Mouse (Mus musculus): ENCODE measurements around the gene Zfp169. TPM values are rescaled to one million over a fixed set of nuclear protein-coding genes. Genes with fewer than 3 reads are reported as not detected.

Gene Zfp169
- 7.5 and 8.6 TPM in 2 replicates for polyA plus RNA-seq (2012; rRNA removed)

GRCm38 (mm10) chr13:48513003-48513929, at the start of gene Zfp169, which contains the start of gene A830005F24Rik:
Gene Zfp169 (minus strand): TSS chr13:48513451.
Gene A830005F24Rik (plus strand): TSS chr13:48513570.
- no peak for DNase-seq (ENCODE audit: low read depth)

GRCm38 (mm10) chr13:48562336-48562735, 49.1 kb upstream of the Zfp169 start:
- no peak for DNase-seq (ENCODE audit: low read depth)

GRCm38 (mm10) chr13:48561481-48561880, 48.2 kb upstream of the Zfp169 start:
- no peak for DNase-seq (ENCODE audit: low read depth)

- DNase-seq (ENCODE audit: low read depth) = no peak
Observed at GRCm38 (mm10) chr13:48555976-48556375, 42.7 kb upstream of the Zfp169 start.

- no peak for DNase-seq (ENCODE audit: low read depth)
Observed at GRCm38 (mm10) chr13:48554552-48554951, 41.3 kb upstream of the Zfp169 start.

- no peak for DNase-seq (ENCODE audit: low read depth)
Observed at GRCm38 (mm10) chr13:48553511-48553910, 40.3 kb upstream of the Zfp169 start.

GRCm38 (mm10) chr13:48552181-48553090, 39.2 kb upstream of the Zfp169 start:
- DNase-seq (ENCODE audit: low read depth) = peak; percentile 77

GRCm38 (mm10) chr13:48548296-48548695, 35.0 kb upstream of the Zfp169 start:
- DNase-seq (ENCODE audit: low read depth) = no peak

- no peak for DNase-seq (ENCODE audit: low read depth)
Observed at GRCm38 (mm10) chr13:48547623-48548022, 34.4 kb upstream of the Zfp169 start.

GRCm38 (mm10) chr13:48546330-48546917, 33.2 kb upstream of the Zfp169 start:
- peak; percentile 86 for DNase-seq (ENCODE audit: low read depth)

- peak; percentile 72 for DNase-seq (ENCODE audit: low read depth)
Observed at GRCm38 (mm10) chr13:48545476-48546281, 32.4 kb upstream of the Zfp169 start.

- DNase-seq (ENCODE audit: low read depth) = no peak
Observed at GRCm38 (mm10) chr13:48544867-48545266, 31.6 kb upstream of the Zfp169 start.

- no peak for DNase-seq (ENCODE audit: low read depth)
Observed at GRCm38 (mm10) chr13:48544391-48544790, 31.1 kb upstream of the Zfp169 start.

GRCm38 (mm10) chr13:48540488-48540887, 27.2 kb upstream of the Zfp169 start:
- DNase-seq (ENCODE audit: low read depth) = no peak

- DNase-seq (ENCODE audit: low read depth) = no peak
Observed at GRCm38 (mm10) chr13:48533441-48533840, 20.2 kb upstream of the Zfp169 start.

GRCm38 (mm10) chr13:48531448-48531847, 18.2 kb upstream of the Zfp169 start:
- DNase-seq (ENCODE audit: low read depth) = no peak

- no peak for DNase-seq (ENCODE audit: low read depth)
Observed at GRCm38 (mm10) chr13:48530685-48531084, 17.4 kb upstream of the Zfp169 start.

GRCm38 (mm10) chr13:48529028-48529427, 15.8 kb upstream of the Zfp169 start:
- DNase-seq (ENCODE audit: low read depth) = no peak

- DNase-seq (ENCODE audit: low read depth) = no peak
Observed at GRCm38 (mm10) chr13:48528123-48528871, 15.0 kb upstream of the Zfp169 start.

GRCm38 (mm10) chr13:48525745-48526144, 12.5 kb upstream of the Zfp169 start:
- no peak for DNase-seq (ENCODE audit: low read depth)

Measured in gonadal fat pad, adult 2 months (tissue).